Mouse (Mus musculus) forebrain, embryonic 16.5 days (tissue): ENCODE measurements around the gene Metrnl. TPM values are rescaled to one million over a fixed set of nuclear protein-coding genes. Genes with fewer than 3 reads are reported as not detected.

Experiments used
- ATAC-seq: fragments of 200-750 bp; cut with Nextera tagmentation; 2 replicates; pipeline ENCODE4 v1.8.0; 2017; ENCODE audit warnings: mild to moderate bottlenecking, moderate library complexity
- H3K27ac ChIP-seq: fragments of 300-500 bp; sonication (generic); 2 replicates; pipeline ENCODE4 v1.5.1; 2014; ENCODE audit warnings: low read length, control low read depth
- H3K27me3 ChIP-seq: fragments of 300-500 bp; sonication (generic); replicated peaks from 2 replicates; pipeline ENCODE4 v1.6.1; 2014; ENCODE audit warnings: low read length; ENCODE audit not compliant: control insufficient read depth, insufficient read depth
- H3K36me3 ChIP-seq: fragments of 300-500 bp; sonication (generic); 2 replicates; pipeline ENCODE4 v1.6.1; 2014; ENCODE audit not compliant: control insufficient read depth, insufficient read depth
- H3K4me1 ChIP-seq: fragments of 300-500 bp; sonication (generic); replicated peaks from 2 replicates; pipeline ENCODE4 v1.6.1; 2014; ENCODE audit warnings: low read length; ENCODE audit not compliant: control insufficient read depth, insufficient read depth
- H3K4me2 ChIP-seq: fragments of 300-500 bp; sonication (generic); 2 replicates; pipeline ENCODE4 v1.6.1; 2014; ENCODE audit warnings: mild to moderate bottlenecking, low read length, control low read depth
- H3K4me3 ChIP-seq: fragments of 300-500 bp; sonication (generic); replicated peaks from 2 replicates; pipeline ENCODE4 v1.5.1; 2014; ENCODE audit warnings: mild to moderate bottlenecking, low read length, control low read depth
- H3K9ac ChIP-seq: fragments of 300-500 bp; sonication (generic); replicated peaks from 2 replicates; pipeline ENCODE4 v1.6.1; 2014; ENCODE audit warnings: low read depth, low read length, control low read depth
- H3K9me3 ChIP-seq: fragments of 300-500 bp; sonication (generic); 2 replicates; pipeline ENCODE4 v1.6.1; 2016; ENCODE audit warnings: low read length; ENCODE audit not compliant: control insufficient read depth
- WGBS: fragments of 180-500 bp; shearing (Covaris S2); extraction: QIAGEN DNeasy Blood & Tissue Kit; methylation state at CpG from one replicate; pipeline ENCODE4 v1.1.7; 2014; 5-methylcytosine and 5-hydroxymethylcytosine counted together
- polyA plus RNA-seq: library from polyadenylated mRNA; unstranded; fragments of >200 nt; fragmentation: Nextera tagmentation; extraction: Ambion mirVana; gene quantifications from 2 replicates; pipeline ENCODE4 v1.2.1, GENCODE M21; 2015

Metrnl gene
- polyA plus RNA-seq, 1 experiment from 2014 or later: 6.0 TPM

DNA sequence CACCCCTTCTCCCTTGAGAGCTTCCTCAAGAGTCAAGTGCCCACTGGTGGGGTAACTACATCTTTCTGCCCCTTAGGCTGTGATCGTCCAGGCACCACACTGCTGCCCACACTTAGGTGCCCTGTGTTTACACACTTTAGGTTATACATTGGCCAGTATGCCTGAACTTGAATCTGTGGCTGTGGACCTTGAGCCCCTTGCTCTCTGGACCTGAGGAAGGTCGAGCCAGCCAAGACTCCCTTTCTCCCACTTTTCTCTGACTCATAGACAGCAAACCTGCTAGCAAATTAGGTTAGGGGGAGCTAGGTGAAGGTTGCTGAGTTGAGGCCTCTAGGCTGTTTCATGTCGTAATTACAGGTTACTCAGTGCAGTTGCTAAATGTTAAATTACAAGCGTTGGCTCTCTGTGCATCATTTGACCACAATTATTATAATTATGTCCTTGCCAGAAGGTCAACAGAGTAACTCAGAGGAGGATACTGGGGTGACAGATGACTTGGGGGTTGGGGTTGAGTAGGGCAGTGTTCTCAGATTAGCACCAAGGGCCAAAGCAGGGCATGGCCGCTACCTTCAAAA, 2.9 kb upstream of the Metrnl start:
- Histone ChIP-seq H3K4me3 (no peak overlapping the region), H3K27ac (no peak overlapping the region), H3K4me1 (peaks cover 16% of the 10 kb centered on the region), H3K36me3 (no peaks in the 10 kb centered on the region), H3K27me3 (no peaks in the 10 kb centered on the region; the same call in none of the 2 replicates), H3K9me3 (no peaks in the 10 kb centered on the region), H3K4me2 (no peak overlapping the region), H3K9ac (no peak overlapping the region)
- WGBS: 81% methylated on average over 5 of the region's 5 CpGs
- no peak for ATAC-seq

DNA sequence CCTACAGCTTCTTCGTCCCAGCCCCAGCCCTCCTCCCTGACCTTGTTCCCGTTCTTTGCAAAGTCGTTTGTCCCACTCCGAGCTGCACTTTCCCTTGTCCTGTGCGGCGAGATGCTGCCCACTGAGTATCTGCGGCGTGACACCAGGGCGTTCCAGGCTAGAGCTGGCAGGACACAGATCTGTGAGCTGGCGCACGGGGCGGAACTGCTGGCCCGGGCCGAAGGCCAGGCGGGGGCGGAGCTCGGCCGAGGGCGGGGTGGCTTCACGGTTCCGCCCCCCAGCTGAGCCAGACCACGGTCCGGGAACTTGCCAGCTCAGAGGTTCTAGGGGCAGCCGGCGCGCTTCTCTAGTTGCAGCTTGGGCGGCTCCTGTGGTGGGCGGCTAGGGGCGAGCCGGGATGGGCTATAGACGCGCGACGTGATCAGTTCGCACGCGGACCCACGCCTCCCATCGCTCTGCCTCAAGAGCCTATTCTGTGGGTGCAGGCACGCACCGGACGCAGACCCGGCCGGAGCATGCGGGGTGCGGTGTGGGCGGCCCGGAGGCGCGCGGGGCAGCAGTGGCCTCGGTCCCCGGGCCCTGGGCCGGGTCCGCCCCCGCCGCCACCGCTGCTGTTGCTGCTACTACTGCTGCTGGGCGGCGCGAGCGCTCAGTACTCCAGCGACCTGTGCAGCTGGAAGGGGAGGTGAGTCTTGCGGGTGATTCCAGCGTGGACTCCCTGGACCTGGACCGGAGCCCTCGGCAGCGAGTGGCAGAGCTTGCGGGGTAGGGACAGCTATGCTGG, 959 bp downstream of the Metrnl start:
- Histone ChIP-seq H3K9me3 (no peaks in the 10 kb centered on the region), H3K9ac (peak overlapping the region; percentile 66), H3K4me3 (peak overlapping the region; percentile 71), H3K27me3 (peaks cover 8% of the 10 kb centered on the region), H3K4me2 (peak overlapping the region; percentile 98), H3K27ac (no peak overlapping the region), H3K4me1 (peaks cover 22% of the 10 kb centered on the region), H3K36me3 (no peaks in the 10 kb centered on the region)
- ATAC-seq: peak; percentile 86
- under 1% methylated on average over 68 of the region's 69 CpGs for WGBS

DNA sequence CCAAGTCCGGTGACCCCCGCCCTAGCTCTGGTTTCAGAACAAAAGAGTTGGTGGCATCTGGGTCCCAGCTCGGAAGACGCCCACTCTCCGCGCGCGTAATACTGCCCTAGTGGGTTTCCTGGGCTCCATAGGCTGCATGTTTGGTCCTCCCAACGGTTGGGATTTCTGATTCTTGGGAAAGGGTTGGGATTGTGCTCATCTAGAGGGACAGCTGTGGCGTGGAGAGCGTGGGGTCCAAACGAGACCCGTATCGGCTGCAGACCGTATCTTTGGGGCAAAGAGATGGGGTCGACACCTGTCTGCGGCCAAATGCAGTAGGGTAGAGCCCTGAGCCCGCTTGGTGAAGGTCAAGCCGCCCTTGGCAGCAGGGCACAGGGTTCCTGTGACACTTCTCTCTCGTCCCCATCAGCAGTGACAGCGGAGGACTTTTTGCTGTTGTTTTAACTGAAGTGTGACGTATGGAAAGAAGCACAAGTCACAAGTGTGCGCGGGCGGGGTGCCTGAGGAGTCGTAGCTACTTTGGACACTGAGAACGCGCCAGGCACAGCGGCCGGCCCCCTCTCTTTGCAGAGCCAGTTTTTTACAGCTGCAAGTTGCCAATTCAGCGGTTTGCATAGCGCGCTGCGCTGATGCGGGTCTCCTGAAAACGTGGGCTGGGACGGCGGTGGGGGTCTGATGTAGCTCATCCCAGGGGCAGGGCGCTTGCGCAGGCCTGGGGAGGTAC, 1.7 kb downstream of the Metrnl start:
- H3K4me1 ChIP-seq: peaks cover 22% of the 10 kb centered on the region
- peak overlapping the region; percentile 71 for H3K4me3 ChIP-seq
- H3K27ac ChIP-seq: no peak overlapping the region
- H3K36me3 ChIP-seq: no peaks in the 10 kb centered on the region
- H3K9me3 ChIP-seq: no peaks in the 10 kb centered on the region
- peaks cover 8% of the 10 kb centered on the region for H3K27me3 ChIP-seq
- peak overlapping the region; percentile 98 for H3K4me2 ChIP-seq
- WGBS: under 1% methylated on average over 40 of the region's 40 CpGs
- peak; percentile 54 for ATAC-seq
- H3K9ac ChIP-seq: peak overlapping the region; percentile 66

DNA sequence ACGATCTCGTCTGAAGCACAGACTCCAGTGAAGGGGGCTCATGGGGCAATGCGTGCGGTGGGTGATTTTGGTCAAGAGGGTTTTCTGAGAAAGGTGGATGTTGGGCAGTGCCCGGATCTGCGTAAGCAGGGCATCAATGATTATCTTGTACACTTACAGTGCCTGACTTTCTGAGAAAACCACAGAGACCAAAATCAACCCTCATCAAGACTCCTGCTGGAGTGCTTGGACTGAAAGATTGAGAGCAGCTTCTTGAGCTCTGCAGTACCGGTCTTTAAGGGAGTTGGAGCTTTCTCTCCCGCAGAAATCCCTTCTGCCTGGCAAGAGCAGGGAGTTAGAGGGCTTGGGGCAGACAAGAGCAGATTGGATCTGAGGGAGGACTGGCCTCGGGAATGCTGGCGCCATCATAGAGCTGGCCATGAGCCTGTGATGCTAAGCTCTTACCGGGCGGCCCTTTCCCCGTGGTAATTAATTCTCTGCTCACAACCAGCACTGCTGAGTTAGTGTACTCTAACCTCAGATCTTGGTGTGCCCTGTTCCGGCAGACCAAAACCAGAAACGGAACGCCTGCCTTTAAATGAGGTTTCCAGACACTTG, 2.4 kb downstream of the Metrnl start:
- no peak for ATAC-seq
- H3K4me3 ChIP-seq: peak overlapping the region; percentile 71
- H3K27ac ChIP-seq: no peak overlapping the region

DNA sequence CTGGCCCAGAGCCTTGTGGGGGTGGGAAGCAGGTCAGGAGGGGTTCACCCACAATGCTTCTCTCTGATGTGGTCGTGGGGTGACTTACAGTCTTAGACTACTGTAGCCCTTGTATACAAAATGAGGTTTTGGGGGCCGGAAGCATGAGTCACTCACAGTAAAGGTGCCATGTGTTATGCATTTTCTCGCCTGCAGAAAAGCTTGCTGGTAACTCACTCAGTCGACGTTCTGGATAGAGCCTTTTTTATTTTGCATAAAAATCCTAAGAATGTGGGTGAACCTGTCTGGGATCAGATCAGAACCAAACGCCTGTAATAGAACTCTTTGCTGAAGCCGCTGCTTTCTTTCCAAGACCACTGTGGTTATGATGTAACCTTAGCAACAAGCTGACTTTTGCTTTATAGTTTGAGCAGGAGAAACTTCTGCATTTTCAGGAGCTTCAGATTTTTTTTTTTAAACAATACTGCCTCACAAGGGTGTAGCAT, 5.2 kb downstream of the Metrnl start:
- 43% methylated on average over 7 of the region's 7 CpGs for WGBS
- no peak overlapping the region for H3K4me2 ChIP-seq
- no peak overlapping the region for H3K4me3 ChIP-seq
- H3K9me3 ChIP-seq: no peaks in the 10 kb centered on the region
- no peak overlapping the region for H3K27ac ChIP-seq
- peaks cover 8% of the 10 kb centered on the region for H3K27me3 ChIP-seq
- no peak overlapping the region for H3K9ac ChIP-seq
- ATAC-seq: no peak
- H3K36me3 ChIP-seq: no peaks in the 10 kb centered on the region
- H3K4me1 ChIP-seq: peaks cover 22% of the 10 kb centered on the region

More for the DNA sequence above, 2.4 kb downstream of the Metrnl start:
- peak overlapping the region; percentile 66; the same call in 1 of the 2 replicates for H3K9ac ChIP-seq
- H3K9me3 ChIP-seq: no peaks in the 10 kb centered on the region
- 13% methylated on average over 16 of the region's 16 CpGs for WGBS
- H3K4me2 ChIP-seq: peak overlapping the region; percentile 98
- H3K4me1 ChIP-seq: peaks cover 22% of the 10 kb centered on the region
- H3K36me3 ChIP-seq: no peaks in the 10 kb centered on the region
- peaks cover 8% of the 10 kb centered on the region for H3K27me3 ChIP-seq

DNA sequence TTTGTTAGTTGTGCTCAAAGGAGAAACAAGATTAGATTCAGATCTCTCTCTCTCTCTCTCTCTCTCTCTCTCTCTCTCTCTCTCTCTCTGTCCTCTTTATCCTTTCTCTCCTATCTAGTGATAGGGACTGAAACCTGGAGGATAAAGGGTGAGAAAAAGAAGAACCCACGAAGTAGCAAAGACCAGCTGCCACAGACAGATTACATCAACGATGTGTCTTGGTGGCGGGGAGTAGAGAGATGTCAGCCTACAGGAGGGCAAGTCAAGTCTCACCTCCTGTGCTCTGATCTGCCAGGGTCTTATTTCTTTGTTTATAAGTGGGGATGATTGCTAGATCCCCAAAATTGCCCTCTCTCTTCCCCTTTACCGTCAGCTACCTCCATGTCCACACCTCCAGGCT, 7.9 kb downstream of the Metrnl start:
- no peak overlapping the region for H3K4me3 ChIP-seq
- no peaks in the 10 kb centered on the region for H3K4me1 ChIP-seq
- H3K9me3 ChIP-seq: no peaks in the 10 kb centered on the region
- H3K27ac ChIP-seq: no peak overlapping the region
- peaks cover 4% of the 10 kb centered on the region for H3K27me3 ChIP-seq
- no peaks in the 10 kb centered on the region for H3K36me3 ChIP-seq
- WGBS: 85% methylated on average over 4 of the region's 4 CpGs
- H3K4me2 ChIP-seq: no peak overlapping the region
- H3K9ac ChIP-seq: no peak overlapping the region
- ATAC-seq: no peak

DNA sequence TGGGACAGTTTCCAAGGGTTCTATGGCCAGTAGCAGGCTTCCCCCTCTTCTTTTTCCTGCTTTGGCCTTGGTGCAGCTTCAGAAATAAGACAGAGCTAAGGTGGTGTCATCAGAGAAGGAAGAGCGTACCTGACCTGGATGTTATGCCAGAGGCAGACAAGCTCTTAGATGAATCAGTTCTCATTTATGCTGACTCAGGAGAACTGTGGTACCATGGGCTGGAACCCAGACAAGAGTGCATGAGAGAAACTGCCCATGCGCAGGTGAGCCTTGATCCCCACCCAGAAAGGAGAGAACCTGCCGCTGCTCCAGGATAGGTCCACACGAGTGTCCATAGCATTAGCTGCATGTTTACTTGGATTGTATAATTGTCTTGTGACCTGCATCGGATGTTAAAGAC, 8.9 kb downstream of the Metrnl start:
- H3K36me3 ChIP-seq: no peaks in the 10 kb centered on the region
- H3K4me3 ChIP-seq: no peak overlapping the region
- H3K4me1 ChIP-seq: no peaks in the 10 kb centered on the region
- WGBS: 95% methylated on average over 5 of the region's 5 CpGs
- H3K9ac ChIP-seq: no peak overlapping the region
- no peak for ATAC-seq
- no peak overlapping the region for H3K27ac ChIP-seq
- H3K9me3 ChIP-seq: no peaks in the 10 kb centered on the region
- no peaks in the 10 kb centered on the region for H3K27me3 ChIP-seq
- no peak overlapping the region for H3K4me2 ChIP-seq

DNA sequence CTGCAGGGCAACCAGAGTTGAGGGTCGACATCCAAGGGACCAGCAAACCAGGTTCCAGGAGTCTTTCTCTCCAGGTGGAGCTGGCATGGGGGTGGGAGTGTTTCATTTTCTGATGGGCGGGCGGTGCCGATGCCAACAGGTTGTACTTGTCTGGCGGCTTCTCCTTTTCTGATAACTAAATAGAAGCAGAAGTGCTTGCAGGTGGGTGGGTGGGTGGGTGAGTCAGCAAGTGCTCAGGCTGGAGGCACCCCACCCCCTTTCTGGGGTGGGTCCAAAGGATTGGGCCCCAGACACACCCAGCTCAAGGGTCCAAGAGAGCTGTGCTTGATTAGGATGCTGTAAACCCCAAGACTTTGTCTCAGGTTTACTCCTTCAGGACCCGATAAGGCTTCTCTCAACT, 11.6 kb downstream of the Metrnl start:
- no peak overlapping the region for H3K9ac ChIP-seq
- H3K4me1 ChIP-seq: no peaks in the 10 kb centered on the region
- no peak for ATAC-seq
- H3K27ac ChIP-seq: no peak overlapping the region
- H3K27me3 ChIP-seq: no peaks in the 10 kb centered on the region
- H3K4me3 ChIP-seq: no peak overlapping the region
- H3K36me3 ChIP-seq: no peaks in the 10 kb centered on the region
- H3K4me2 ChIP-seq: no peak overlapping the region
- no peaks in the 10 kb centered on the region for H3K9me3 ChIP-seq
- WGBS: 89% methylated on average over 6 of the region's 6 CpGs

DNA sequence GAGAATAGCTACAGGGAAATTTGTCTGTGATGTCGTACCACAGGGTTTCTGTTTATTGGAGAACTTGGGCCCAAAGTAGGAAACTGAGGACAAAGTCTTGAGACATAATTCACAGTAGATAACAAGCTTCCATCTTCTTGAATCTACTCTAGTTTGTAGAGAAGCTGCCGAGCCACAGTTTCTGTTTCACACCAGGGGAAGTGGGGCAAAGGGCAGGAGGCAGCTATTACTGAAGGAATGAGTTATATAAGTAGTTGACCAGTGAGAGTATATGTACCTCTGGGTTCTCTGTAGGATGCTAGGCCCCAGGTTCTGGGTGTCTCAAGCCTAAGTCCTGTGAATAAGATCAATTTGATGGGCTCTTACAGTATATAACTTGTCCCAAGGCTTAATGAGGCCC, 12.2 kb downstream of the Metrnl start:
- Histone ChIP-seq H3K9me3 (no peaks in the 10 kb centered on the region), H3K27ac (no peak overlapping the region), H3K9ac (no peak overlapping the region), H3K27me3 (no peaks in the 10 kb centered on the region), H3K4me2 (no peak overlapping the region), H3K36me3 (no peaks in the 10 kb centered on the region), H3K4me3 (no peak overlapping the region), H3K4me1 (no peaks in the 10 kb centered on the region)
- no peak for ATAC-seq
- 91% methylated on average over 2 of the region's 2 CpGs for WGBS
